Mouse (Mus musculus) forebrain, embryonic 16.5 days (tissue): ENCODE data around the gene Lamb3. TPM values are rescaled to one million over a fixed set of nuclear protein-coding genes. Genes with fewer than 3 reads are reported as not detected.

ENCODE experiments used
- ATAC-seq: fragments of 200-750 bp; cut with Nextera tagmentation; 2 replicates; pipeline ENCODE4 v1.8.0; 2017; ENCODE audit warnings: mild to moderate bottlenecking, moderate library complexity
- H3K27ac ChIP-seq: fragments of 300-500 bp; sonication (generic); 2 replicates; pipeline ENCODE4 v1.5.1; 2014; ENCODE audit warnings: low read length, control low read depth
- H3K27me3 ChIP-seq: fragments of 300-500 bp; sonication (generic); replicated peaks from 2 replicates; pipeline ENCODE4 v1.6.1; 2014; ENCODE audit warnings: low read length; ENCODE audit not compliant: control insufficient read depth, insufficient read depth
- H3K36me3 ChIP-seq: fragments of 300-500 bp; sonication (generic); 2 replicates; pipeline ENCODE4 v1.6.1; 2014; ENCODE audit not compliant: control insufficient read depth, insufficient read depth
- H3K4me1 ChIP-seq: fragments of 300-500 bp; sonication (generic); replicated peaks from 2 replicates; pipeline ENCODE4 v1.6.1; 2014; ENCODE audit warnings: low read length; ENCODE audit not compliant: control insufficient read depth, insufficient read depth
- H3K4me2 ChIP-seq: fragments of 300-500 bp; sonication (generic); 2 replicates; pipeline ENCODE4 v1.6.1; 2014; ENCODE audit warnings: mild to moderate bottlenecking, low read length, control low read depth
- H3K4me3 ChIP-seq: fragments of 300-500 bp; sonication (generic); replicated peaks from 2 replicates; pipeline ENCODE4 v1.5.1; 2014; ENCODE audit warnings: mild to moderate bottlenecking, low read length, control low read depth
- H3K9ac ChIP-seq: fragments of 300-500 bp; sonication (generic); replicated peaks from 2 replicates; pipeline ENCODE4 v1.6.1; 2014; ENCODE audit warnings: low read depth, low read length, control low read depth
- H3K9me3 ChIP-seq: fragments of 300-500 bp; sonication (generic); 2 replicates; pipeline ENCODE4 v1.6.1; 2016; ENCODE audit warnings: low read length; ENCODE audit not compliant: control insufficient read depth
- WGBS: fragments of 180-500 bp; shearing (Covaris S2); extraction: QIAGEN DNeasy Blood & Tissue Kit; methylation state at CpG from one replicate; pipeline ENCODE4 v1.1.7; 2014; 5-methylcytosine and 5-hydroxymethylcytosine counted together
- polyA plus RNA-seq: library from polyadenylated mRNA; unstranded; fragments of >200 nt; fragmentation: Nextera tagmentation; extraction: Ambion mirVana; gene quantifications from 2 replicates; pipeline ENCODE4 v1.2.1, GENCODE M21; 2015

The Lamb3 gene
- polyA plus RNA-seq, 1 experiment from 2014 or later: 0.58 TPM

- Histone ChIP-seq H3K4me1 (no peaks in the 10 kb centered on the region), H3K27me3 (no peaks in the 10 kb centered on the region), H3K27ac (no peak overlapping the region), H3K36me3 (no peaks in the 10 kb centered on the region), H3K9ac (no peak overlapping the region), H3K9me3 (no peaks in the 10 kb centered on the region), H3K4me2 (no peak overlapping the region), H3K4me3 (no peak overlapping the region)
- ATAC-seq: no peak
- 61% methylated on average over 2 of the region's 2 CpGs for WGBS
These were observed 85.5 kb downstream of the Lamb3 start for GRCm38 (mm10) chr1:193293039-193293438.

- no peaks in the 10 kb centered on the region for H3K36me3 ChIP-seq
- ATAC-seq: no peak
- no peaks in the 10 kb centered on the region for H3K9me3 ChIP-seq
- no peak overlapping the region for H3K4me3 ChIP-seq
- H3K27ac ChIP-seq: no peak overlapping the region
- H3K9ac ChIP-seq: no peak overlapping the region
- no peak overlapping the region for H3K4me2 ChIP-seq
- no peaks in the 10 kb centered on the region for H3K4me1 ChIP-seq
- no peaks in the 10 kb centered on the region for H3K27me3 ChIP-seq
- WGBS: 76% methylated on average over 3 of the region's 3 CpGs
These were observed 86.4 kb downstream of the Lamb3 start for GRCm38 (mm10) chr1:193293926-193294325.

- no peak overlapping the region for H3K4me3 ChIP-seq
- no peak overlapping the region for H3K4me2 ChIP-seq
- H3K9me3 ChIP-seq: no peaks in the 10 kb centered on the region
- H3K36me3 ChIP-seq: no peaks in the 10 kb centered on the region
- no peaks in the 10 kb centered on the region for H3K27me3 ChIP-seq
- H3K9ac ChIP-seq: no peak overlapping the region
- ATAC-seq: no peak
- no peaks in the 10 kb centered on the region for H3K4me1 ChIP-seq
- 91% methylated on average over 5 of the region's 5 CpGs for WGBS
- no peak overlapping the region for H3K27ac ChIP-seq
These were observed 88.4 kb downstream of the Lamb3 start for GRCm38 (mm10) chr1:193295920-193296319.

GRCm38 (mm10) chr1:193298141-193298765, 90.8 kb downstream of the Lamb3 start:
- H3K4me1 ChIP-seq: no peaks in the 10 kb centered on the region
- no peak overlapping the region for H3K4me2 ChIP-seq
- H3K4me3 ChIP-seq: no peak overlapping the region
- H3K27me3 ChIP-seq: no peaks in the 10 kb centered on the region
- 63% methylated on average over 3 of the region's 3 CpGs for WGBS
- H3K27ac ChIP-seq: no peak overlapping the region
- no peak for ATAC-seq
- H3K36me3 ChIP-seq: no peaks in the 10 kb centered on the region
- H3K9me3 ChIP-seq: no peaks in the 10 kb centered on the region
- H3K9ac ChIP-seq: no peak overlapping the region

DNA sequence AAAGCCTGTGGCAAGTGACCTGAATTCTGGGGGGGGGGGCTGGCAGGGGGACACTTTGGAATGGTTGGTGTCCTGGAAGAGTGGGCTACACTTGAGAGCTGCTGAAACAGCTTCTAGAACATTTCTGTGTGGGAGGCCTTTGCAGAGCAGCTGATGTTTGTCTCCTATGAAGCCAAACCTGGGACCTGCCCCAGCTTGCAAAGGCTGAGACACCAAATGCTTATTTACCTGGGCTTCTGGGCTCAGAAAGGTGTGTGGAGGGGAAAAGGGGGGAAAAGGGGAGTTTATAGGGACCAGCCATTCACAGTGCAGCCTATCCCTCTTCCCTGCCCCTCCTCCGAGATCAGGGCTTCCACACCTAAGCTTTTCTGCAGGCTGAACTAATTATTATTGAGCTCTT, 92.5 kb downstream of the Lamb3 start:
- H3K36me3 ChIP-seq: no peaks in the 10 kb centered on the region
- no peak overlapping the region for H3K27ac ChIP-seq
- H3K4me1 ChIP-seq: no peaks in the 10 kb centered on the region
- WGBS: 59% methylated on average over 1 of the region's 1 CpGs
- no peak overlapping the region for H3K4me2 ChIP-seq
- H3K9me3 ChIP-seq: no peaks in the 10 kb centered on the region
- H3K9ac ChIP-seq: no peak overlapping the region
- no peak overlapping the region for H3K4me3 ChIP-seq
- H3K27me3 ChIP-seq: no peaks in the 10 kb centered on the region
- ATAC-seq: no peak

GRCm38 (mm10) chr1:193301216-193302092, 94.0 kb downstream of the Lamb3 start:
- Histone ChIP-seq H3K27ac (no peak overlapping the region), H3K9ac (no peak overlapping the region), H3K9me3 (no peaks in the 10 kb centered on the region), H3K4me1 (peaks cover 6% of the 10 kb centered on the region; the same call in 1 of the 2 replicates), H3K4me2 (no peak overlapping the region), H3K27me3 (no peaks in the 10 kb centered on the region), H3K36me3 (no peaks in the 10 kb centered on the region), H3K4me3 (no peak overlapping the region)
- WGBS: 74% methylated on average over 6 of the region's 6 CpGs
- ATAC-seq: no peak

GRCm38 (mm10) chr1:193302093-193302405, 94.5 kb downstream of the Lamb3 start:
- Histone ChIP-seq H3K4me3 (no peak overlapping the region), H3K36me3 (no peaks in the 10 kb centered on the region)
- WGBS: 67% methylated on average over 8 of the region's 8 CpGs

DNA sequence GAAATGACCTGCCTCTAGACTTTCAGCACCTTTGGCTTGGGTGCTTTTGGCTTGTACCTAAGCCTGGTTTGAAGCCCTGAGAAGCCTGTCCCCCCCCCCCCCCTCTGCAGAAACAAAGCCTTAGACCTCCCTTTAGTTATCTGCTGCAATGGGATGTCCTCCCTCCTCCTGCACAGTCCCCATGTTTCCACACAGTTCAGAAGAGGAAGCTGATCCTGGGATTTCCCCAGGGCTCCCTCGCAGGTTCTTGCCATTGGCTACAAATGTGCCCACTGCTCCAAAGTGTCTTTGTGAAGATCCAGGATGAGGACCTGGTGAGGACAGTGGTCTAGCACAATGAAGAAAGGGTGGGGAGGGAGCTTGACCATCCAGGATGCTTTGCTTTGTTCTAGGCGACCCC, 95.6 kb downstream of the Lamb3 start:
- no peak overlapping the region for H3K27ac ChIP-seq
- WGBS: 61% methylated on average over 2 of the region's 2 CpGs
- no peak overlapping the region for H3K9ac ChIP-seq
- no peak for ATAC-seq
- no peak overlapping the region for H3K4me2 ChIP-seq
- no peaks in the 10 kb centered on the region for H3K36me3 ChIP-seq
- H3K4me3 ChIP-seq: no peak overlapping the region
- H3K27me3 ChIP-seq: no peaks in the 10 kb centered on the region
- peaks cover 6% of the 10 kb centered on the region; the same call in 1 of the 2 replicates for H3K4me1 ChIP-seq
- no peaks in the 10 kb centered on the region for H3K9me3 ChIP-seq

More at GRCm38 (mm10) chr1:193302093-193302405, 94.5 kb downstream of the Lamb3 start:
- H3K27me3 ChIP-seq: no peaks in the 10 kb centered on the region
- no peak for ATAC-seq
- H3K27ac ChIP-seq: no peak overlapping the region
- H3K4me1 ChIP-seq: peaks cover 6% of the 10 kb centered on the region; the same call in 1 of the 2 replicates
- H3K9me3 ChIP-seq: no peaks in the 10 kb centered on the region
- H3K9ac ChIP-seq: no peak overlapping the region
- H3K4me2 ChIP-seq: no peak overlapping the region

- H3K9me3 ChIP-seq: no peaks in the 10 kb centered on the region
- peak overlapping the region; percentile 77 for H3K27ac ChIP-seq
These were observed 97.9 kb downstream of the Lamb3 start for GRCm38 (mm10) chr1:193305386-193305785.

More at GRCm38 (mm10) chr1:193305386-193305785, 97.9 kb downstream of the Lamb3 start:
- no peak overlapping the region for H3K4me2 ChIP-seq
- 18% methylated on average over 7 of the region's 7 CpGs for WGBS
- H3K4me1 ChIP-seq: peaks cover 6% of the 10 kb centered on the region; the same call in 1 of the 2 replicates
- H3K27me3 ChIP-seq: no peaks in the 10 kb centered on the region
- no peak overlapping the region for H3K9ac ChIP-seq
- ATAC-seq: peak; percentile 93
- H3K4me3 ChIP-seq: no peak overlapping the region
- no peaks in the 10 kb centered on the region for H3K36me3 ChIP-seq
